Mouse (Mus musculus) cortical plate, adult 2 months (tissue): ENCODE data around the gene Adarb1. TPM values are rescaled to one million over a fixed set of nuclear protein-coding genes. Genes with fewer than 3 reads are reported as not detected.
A peak's percentile ranks its signal among the peaks of the same experiment; 100 is the strongest.

Source experiments
- H3K27ac ChIP-seq: fragments of 200-500 bp; 2 replicates; pipeline ENCODE4 v1.5.1; 2012; ENCODE audit warnings: low read length, control low read depth, inconsistent platforms; ENCODE audit not compliant: insufficient read depth
- H3K4me1 ChIP-seq: fragments of 200-500 bp; 2 replicates; pipeline ENCODE4 v1.6.1; 2011; ENCODE audit warnings: low read length; ENCODE audit not compliant: control insufficient read depth, insufficient read depth
- H3K4me3 ChIP-seq: fragments of 200-500 bp; 2 replicates; pipeline ENCODE4 v1.5.1; 2011; ENCODE audit warnings: mild to moderate bottlenecking, low read length, control low read depth; ENCODE audit not compliant: insufficient read depth
- CTCF ChIP-seq: fragments of 200-500 bp; IDR thresholded peaks from 2 replicates; pipeline ENCODE4 v1.5.1; 2011; ENCODE audit warnings: mild to moderate bottlenecking, control low read depth, low read length; ENCODE audit not compliant: insufficient read depth; ENCODE audit errors: extremely low read depth
- POLR2A ChIP-seq: fragments of 200-500 bp; IDR thresholded peaks from 2 replicates; pipeline ENCODE4 v1.6.1; 2011; ENCODE audit warnings: mild to moderate bottlenecking, low read length, control low read depth; ENCODE audit not compliant: insufficient read depth; ENCODE audit errors: extremely low read depth
- polyA plus RNA-seq: library from polyadenylated mRNA; depleted of rRNA; stranded (reverse); fragments of >200 nt; gene quantifications from 2 replicates; pipeline ENCODE4 v1.2.3, GENCODE M21; 2012

Gene Adarb1
- polyA plus RNA-seq, 1 experiment: 105 TPM

- no peak overlapping the region for H3K27ac ChIP-seq
- no peak for TF ChIP-seq POLR2A
- TF ChIP-seq CTCF: no peak
- no peak overlapping the region for H3K4me3 ChIP-seq
- H3K4me1 ChIP-seq: peaks cover 6% of the 10 kb centered on the region
These were observed 43.7 kb downstream of the Adarb1 start for GRCm38 (mm10) chr10:77374407-77374806.

- no peak overlapping the region for H3K27ac ChIP-seq
- TF ChIP-seq CTCF: no peak
- no peak for TF ChIP-seq POLR2A
These were observed 47.9 kb downstream of the Adarb1 start for GRCm38 (mm10) chr10:77370129-77370528.

GRCm38 (mm10) chr10:77367973-77368372 is 50.1 kb downstream of the Adarb1 start:
- TF ChIP-seq POLR2A: no peak
- no peak for TF ChIP-seq CTCF
- H3K27ac ChIP-seq: no peak overlapping the region

More at GRCm38 (mm10) chr10:77370129-77370528, 47.9 kb downstream of the Adarb1 start:
- H3K4me3 ChIP-seq: no peak overlapping the region
- peaks cover 9% of the 10 kb centered on the region for H3K4me1 ChIP-seq

GRCm38 (mm10) chr10:77366959-77367358 is 51.1 kb downstream of the Adarb1 start:
- H3K4me1 ChIP-seq: peaks cover 8% of the 10 kb centered on the region
- no peak overlapping the region for H3K4me3 ChIP-seq
- H3K27ac ChIP-seq: no peak overlapping the region
- no peak for TF ChIP-seq CTCF
- no peak for TF ChIP-seq POLR2A

More at GRCm38 (mm10) chr10:77367973-77368372, 50.1 kb downstream of the Adarb1 start:
- Histone ChIP-seq H3K4me1 (peaks cover 9% of the 10 kb centered on the region), H3K4me3 (no peak overlapping the region)

GRCm38 (mm10) chr10:77365212-77365611 is 52.9 kb downstream of the Adarb1 start:
- Histone ChIP-seq H3K4me1 (peaks cover 6% of the 10 kb centered on the region), H3K27ac (no peak overlapping the region), H3K4me3 (no peak overlapping the region)
- TF ChIP-seq CTCF: no peak
- no peak for TF ChIP-seq POLR2A

- TF ChIP-seq POLR2A: no peak
- no peak overlapping the region for H3K4me3 ChIP-seq
- H3K4me1 ChIP-seq: no peaks in the 10 kb centered on the region
- no peak overlapping the region for H3K27ac ChIP-seq
These were observed 57.6 kb downstream of the Adarb1 start for GRCm38 (mm10) chr10:77360486-77360885.

GRCm38 (mm10) chr10:77357957-77358356 is 60.1 kb downstream of the Adarb1 start:
- Histone ChIP-seq H3K27ac (no peak overlapping the region), H3K4me3 (no peak overlapping the region), H3K4me1 (no peaks in the 10 kb centered on the region)
- TF ChIP-seq CTCF: peak; percentile 15; the same call in 1 of the 2 replicates
- TF ChIP-seq POLR2A: no peak

GRCm38 (mm10) chr10:77353031-77353745 is 64.9 kb downstream of the Adarb1 start:
- Histone ChIP-seq H3K27ac (no peak overlapping the region), H3K4me1 (no peaks in the 10 kb centered on the region), H3K4me3 (no peak overlapping the region)
- TF ChIP-seq POLR2A: no peak
- TF ChIP-seq CTCF: peak; percentile 98

GRCm38 (mm10) chr10:77342842-77343241 is 75.2 kb downstream of the Adarb1 start:
- peaks cover 12% of the 10 kb centered on the region for H3K4me1 ChIP-seq
- no peak overlapping the region for H3K4me3 ChIP-seq
- H3K27ac ChIP-seq: no peak overlapping the region
- TF ChIP-seq POLR2A: no peak
- no peak for TF ChIP-seq CTCF

GRCm38 (mm10) chr10:77341711-77342110 is 76.4 kb downstream of the Adarb1 start:
- TF ChIP-seq POLR2A (no peak), CTCF (no peak)

GRCm38 (mm10) chr10:77341059-77341458 is 77.0 kb downstream of the Adarb1 start:
- no peak overlapping the region for H3K27ac ChIP-seq
- H3K4me3 ChIP-seq: no peak overlapping the region
- peaks cover 12% of the 10 kb centered on the region for H3K4me1 ChIP-seq
- TF ChIP-seq POLR2A: no peak
- no peak for TF ChIP-seq CTCF

More at GRCm38 (mm10) chr10:77341711-77342110, 76.4 kb downstream of the Adarb1 start:
- peaks cover 12% of the 10 kb centered on the region for H3K4me1 ChIP-seq
- no peak overlapping the region for H3K4me3 ChIP-seq
- H3K27ac ChIP-seq: no peak overlapping the region
